Mouse (Mus musculus) heart, embryonic 14.5 days (tissue): ENCODE results near the gene Nmrk1. TPM values are rescaled to one million over a fixed set of nuclear protein-coding genes. Genes with fewer than 3 reads are reported as not detected.

Experiments used
- ATAC-seq: fragments of 200-750 bp; cut with Nextera tagmentation; 2 replicates; pipeline ENCODE4 v1.8.0; 2017; ENCODE audit warnings: low read depth, moderate TSS enrichment; ENCODE audit not compliant: insufficient number of reproducible peaks, insufficient read depth, low FRiP score
- H3K27ac ChIP-seq, 2 experiments: fragments of 200-500 bp in 1 of 2; fragments of 300-500 bp in 1 of 2; sonication (generic) in 1 of 2; replicated peaks in 1 of 2; 2 replicates each; pipeline ENCODE4 v1.5.1; 2012 to 2014; ENCODE audit warnings: low read depth in 2 of 2, low read length in 2 of 2, control low read depth in 1 of 2, mild to moderate bottlenecking in 1 of 2, mixed read lengths in 1 of 2; ENCODE audit not compliant: control insufficient read depth in 1 of 2, insufficient read depth in 1 of 2
- H3K27me3 ChIP-seq: fragments of 300-500 bp; sonication (generic); 2 replicates; pipeline ENCODE4 v1.6.1; 2014; ENCODE audit warnings: mild to moderate bottlenecking, low read length, control low read depth; ENCODE audit not compliant: control insufficient read depth, insufficient read depth
- H3K36me3 ChIP-seq: fragments of 300-500 bp; sonication (generic); 2 replicates; pipeline ENCODE4 v1.6.1; 2014; ENCODE audit warnings: mild to moderate bottlenecking, control low read depth, low read length, mixed read lengths; ENCODE audit not compliant: control insufficient read depth, insufficient read depth
- H3K4me1 ChIP-seq, 2 experiments: fragments of 200-500 bp in 1 of 2; fragments of 300-500 bp in 1 of 2; sonication (generic) in 1 of 2; 2 replicates each; pipeline ENCODE4 v1.6.1; 2012 to 2014; ENCODE audit warnings: low read length in 2 of 2, control low read depth in 1 of 2, mixed read lengths in 1 of 2; ENCODE audit not compliant: control insufficient read depth in 2 of 2, insufficient read depth in 2 of 2
- H3K4me2 ChIP-seq: fragments of 300-500 bp; sonication (generic); 2 replicates; pipeline ENCODE4 v1.6.1; 2014; ENCODE audit warnings: mild to moderate bottlenecking, low read length
- H3K4me3 ChIP-seq, 2 experiments: fragments of 200-500 bp in 1 of 2; fragments of 300-500 bp in 1 of 2; sonication (generic) in 1 of 2; 2 replicates each; pipeline ENCODE4 v1.5.1; 2012 to 2014; ENCODE audit warnings: low read length in 2 of 2, mild to moderate bottlenecking in 2 of 2, control low read depth in 1 of 2, low read depth in 1 of 2, moderate library complexity in 1 of 2; ENCODE audit not compliant: control insufficient read depth in 1 of 2, insufficient read depth in 1 of 2
- H3K9ac ChIP-seq: fragments of 300-500 bp; sonication (generic); 2 replicates; pipeline ENCODE4 v1.6.1; 2014; ENCODE audit warnings: mild to moderate bottlenecking, low read length
- H3K9me3 ChIP-seq: fragments of 300-500 bp; sonication (generic); 2 replicates; pipeline ENCODE4 v1.6.1; 2016; ENCODE audit warnings: low read length, control low read depth; ENCODE audit not compliant: control insufficient read depth
- WGBS: fragments of 180-500 bp; shearing (Covaris S2); extraction: QIAGEN DNeasy Blood & Tissue Kit; methylation state at CpG from one replicate; pipeline ENCODE4 v1.1.7; 2014; 5-methylcytosine and 5-hydroxymethylcytosine counted together
- polyA plus RNA-seq: library from polyadenylated mRNA; unstranded; fragments of >200 nt; fragmentation: Nextera tagmentation; extraction: Ambion mirVana; gene quantifications from 2 replicates; pipeline ENCODE4 v1.2.1, GENCODE M21; 2014

The Nmrk1 gene
- polyA plus RNA-seq, 1 experiment from 2014 or later = 10.7 TPM

GRCm38 (mm10) chr19:18631161-18631643, 548 bp upstream of the Nmrk1 start:
- peak overlapping the region; percentile 87 to 89 for H3K4me3 ChIP-seq
- H3K4me2 ChIP-seq = peak overlapping the region; percentile 67
- H3K27me3 ChIP-seq = no peaks in the 10 kb centered on the region
- H3K36me3 ChIP-seq = no peaks in the 10 kb centered on the region
- H3K27ac ChIP-seq = peak overlapping the region; percentile 89
- peak overlapping the region; percentile 86 for H3K9ac ChIP-seq
- peaks cover 2 to 10% of the 10 kb centered on the region in 2 experiments; a peak in 3 of 4 replicates for H3K4me1 ChIP-seq
- ATAC-seq = peak; percentile 56
- H3K9me3 ChIP-seq = no peaks in the 10 kb centered on the region
- under 1% methylated on average over 40 of the region's 40 CpGs for WGBS

GRCm38 (mm10) chr19:18632231-18633185, 758 bp downstream of the Nmrk1 start:
- Histone ChIP-seq H3K27ac (no peak overlapping the region), H3K9ac (peak overlapping the region; percentile 65), H3K4me3 (peak overlapping the region; percentile 87 to 89), H3K4me1 (peaks cover 2 to 10% of the 10 kb centered on the region in 2 experiments; a peak in 3 of 4 replicates), H3K36me3 (no peaks in the 10 kb centered on the region), H3K27me3 (no peaks in the 10 kb centered on the region), H3K9me3 (no peaks in the 10 kb centered on the region), H3K4me2 (peak overlapping the region; percentile 67)
- 66% methylated on average over 13 of the region's 13 CpGs for WGBS
- no peak for ATAC-seq

GRCm38 (mm10) chr19:18637954-18638353, 6.2 kb downstream of the Nmrk1 start:
- no peak for ATAC-seq
- no peaks in the 10 kb centered on the region for H3K4me1 ChIP-seq
- H3K27ac ChIP-seq = no peak overlapping the region
- H3K9ac ChIP-seq = no peak overlapping the region
- H3K36me3 ChIP-seq = no peaks in the 10 kb centered on the region
- H3K4me3 ChIP-seq = no peak overlapping the region
- H3K4me2 ChIP-seq = no peak overlapping the region
- H3K9me3 ChIP-seq = no peaks in the 10 kb centered on the region
- no peaks in the 10 kb centered on the region for H3K27me3 ChIP-seq
- WGBS = 74% methylated on average over 5 of the region's 5 CpGs

GRCm38 (mm10) chr19:18638949-18639348, 7.2 kb downstream of the Nmrk1 start:
- Histone ChIP-seq H3K27ac (no peak overlapping the region), H3K4me3 (no peak overlapping the region), H3K9ac (no peak overlapping the region), H3K36me3 (no peaks in the 10 kb centered on the region), H3K4me1 (peaks cover 0 to 2% of the 10 kb centered on the region in 2 experiments; a peak in 1 of 4 replicates), H3K4me2 (no peak overlapping the region), H3K27me3 (no peaks in the 10 kb centered on the region), H3K9me3 (no peaks in the 10 kb centered on the region)
- 64% methylated on average over 5 of the region's 5 CpGs for WGBS
- no peak for ATAC-seq

- WGBS = 15% methylated on average over 2 of the region's 2 CpGs
- ATAC-seq = no peak
- no peaks in the 10 kb centered on the region for H3K36me3 ChIP-seq
- peaks cover 2 to 4% of the 10 kb centered on the region in 2 experiments; a peak in 1 of 4 replicates for H3K4me1 ChIP-seq
- no peak overlapping the region for H3K9ac ChIP-seq
- H3K9me3 ChIP-seq = no peaks in the 10 kb centered on the region
- no peaks in the 10 kb centered on the region for H3K27me3 ChIP-seq
- H3K4me2 ChIP-seq = no peak overlapping the region
- no peak overlapping the region for H3K27ac ChIP-seq
- no peak overlapping the region for H3K4me3 ChIP-seq
Observed at GRCm38 (mm10) chr19:18639552-18639951, 7.8 kb downstream of the Nmrk1 start.

- Histone ChIP-seq H3K4me1 (peaks cover 2 to 4% of the 10 kb centered on the region in 2 experiments; a peak in 1 of 4 replicates), H3K4me2 (no peak overlapping the region), H3K27ac (no peak overlapping the region), H3K9me3 (no peaks in the 10 kb centered on the region), H3K36me3 (no peaks in the 10 kb centered on the region), H3K27me3 (no peaks in the 10 kb centered on the region), H3K9ac (no peak overlapping the region), H3K4me3 (no peak overlapping the region)
- ATAC-seq = no peak
- 66% methylated on average over 4 of the region's 4 CpGs for WGBS
Observed at GRCm38 (mm10) chr19:18641001-18641400, 9.3 kb downstream of the Nmrk1 start.

- H3K9me3 ChIP-seq = no peaks in the 10 kb centered on the region
- H3K27me3 ChIP-seq = no peaks in the 10 kb centered on the region
- H3K36me3 ChIP-seq = no peaks in the 10 kb centered on the region
- no peak overlapping the region for H3K4me3 ChIP-seq
- H3K27ac ChIP-seq = no peak overlapping the region
- no peak overlapping the region for H3K4me2 ChIP-seq
- no peak overlapping the region for H3K9ac ChIP-seq
- 65% methylated on average over 4 of the region's 4 CpGs for WGBS
- no peak for ATAC-seq
- peaks cover 2 to 15% of the 10 kb centered on the region in 2 experiments; a peak in 1 of 4 replicates for H3K4me1 ChIP-seq
Observed at GRCm38 (mm10) chr19:18643411-18643810, 11.7 kb downstream of the Nmrk1 start.
